Mouse (Mus musculus) hindbrain, postnatal 0 days (tissue): ENCODE measurements around the gene Rora. TPM values are rescaled to one million over a fixed set of nuclear protein-coding genes. Genes with fewer than 3 reads are reported as not detected.

Experiments used
- ATAC-seq: fragments of 200-750 bp; cut with Nextera tagmentation; 2 replicates; pipeline ENCODE4 v1.8.0; 2017; ENCODE audit warnings: mild to moderate bottlenecking, moderate TSS enrichment, moderate library complexity
- DNase-seq: peaks from one replicate; pipeline ENCODE4 v3.0.0-alpha.2; 2015; ENCODE audit warnings: low spot score
- H3K27ac ChIP-seq: fragments of 300-500 bp; sonication (generic); 2 replicates; pipeline ENCODE4 v1.5.1; 2014; ENCODE audit warnings: mild to moderate bottlenecking
- H3K27me3 ChIP-seq: fragments of 300-500 bp; sonication (generic); 2 replicates; pipeline ENCODE4 v1.6.1; 2014; ENCODE audit warnings: low read length, mixed read lengths; ENCODE audit not compliant: insufficient read depth
- H3K36me3 ChIP-seq: fragments of 300-500 bp; sonication (generic); 2 replicates; pipeline ENCODE4 v1.6.1; 2014; ENCODE audit warnings: low read length, mixed read lengths; ENCODE audit not compliant: insufficient read depth
- H3K4me1 ChIP-seq: fragments of 300-500 bp; sonication (generic); 2 replicates; pipeline ENCODE4 v1.6.1; 2014; ENCODE audit warnings: antibody characterized with exemption, low read length, mixed read lengths; ENCODE audit not compliant: insufficient read depth
- H3K4me2 ChIP-seq: fragments of 300-500 bp; sonication (generic); 2 replicates; pipeline ENCODE4 v1.6.1; 2014; ENCODE audit warnings: low read depth, mild to moderate bottlenecking, low read length, moderate library complexity, mixed read lengths
- H3K4me3 ChIP-seq: fragments of 300-500 bp; sonication (generic); 2 replicates; pipeline ENCODE4 v1.5.1; 2014; ENCODE audit warnings: low read length
- H3K9ac ChIP-seq: fragments of 300-500 bp; sonication (generic); replicated peaks from 2 replicates; pipeline ENCODE4 v1.6.1; 2014; ENCODE audit warnings: mild to moderate bottlenecking, low read length, moderate library complexity, mixed read lengths
- H3K9me3 ChIP-seq: fragments of 300-500 bp; sonication (generic); 2 replicates; pipeline ENCODE4 v1.6.1; 2016; ENCODE audit warnings: low read length, mixed read lengths
- CTCF ChIP-seq: IDR thresholded peaks from 2 replicates; pipeline ENCODE4 v1.5.1; 2016; ENCODE audit warnings: antibody characterized with exemption, control low read depth, low read depth
- WGBS: fragments of 180-500 bp; shearing (Covaris S2); extraction: QIAGEN DNeasy Blood & Tissue Kit; methylation state at CpG from one replicate; pipeline ENCODE4 v1.1.7; 2014; 5-methylcytosine and 5-hydroxymethylcytosine counted together
- polyA plus RNA-seq: library from polyadenylated mRNA; unstranded; fragments of >200 nt; fragmentation: Nextera tagmentation; extraction: Ambion mirVana; gene quantifications from 2 replicates; pipeline ENCODE4 v1.2.1, GENCODE M21; 2015
- total RNA-seq: library from RNA; depleted of rRNA; stranded (reverse); fragments of >200 nt; gene quantifications from 2 replicates; pipeline ENCODE4 v1.2.3, GENCODE M21; 2014

Gene Rora
- total and polyA plus RNA-seq, 2 experiments from 2014 or later: 27.5 to 59.4 TPM

DNA sequence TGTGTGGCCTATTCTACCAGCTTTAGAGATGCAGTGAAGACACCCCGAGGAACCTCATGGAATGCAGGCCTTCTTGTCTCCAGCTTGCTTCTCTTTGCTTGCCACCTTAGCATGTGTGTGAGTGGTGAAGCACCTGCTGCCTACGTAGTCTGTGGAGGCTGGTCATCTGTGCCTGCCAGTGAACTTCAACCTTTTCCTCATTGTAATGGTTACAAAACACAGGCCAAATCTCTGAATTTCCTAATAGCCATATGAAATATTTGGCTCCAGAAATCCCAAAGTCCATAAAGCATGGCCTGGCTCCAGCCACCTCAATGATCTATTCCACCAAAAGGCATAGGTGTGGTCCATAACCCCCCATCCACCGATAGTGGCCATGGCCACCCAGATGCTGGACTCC lies 631.4 kb downstream of the Rora start:
- DNase-seq (no peak), ATAC-seq (no peak)
- H3K4me2 ChIP-seq: no peak overlapping the region
- 82% methylated on average over 3 of the region's 3 CpGs for WGBS
- H3K9me3 ChIP-seq: no peaks in the 10 kb centered on the region
- H3K36me3 ChIP-seq: no peaks in the 10 kb centered on the region
- no peaks in the 10 kb centered on the region for H3K27me3 ChIP-seq
- TF ChIP-seq CTCF: no peak
- H3K27ac ChIP-seq: no peak overlapping the region
- no peak overlapping the region for H3K9ac ChIP-seq
- H3K4me1 ChIP-seq: peaks cover 4% of the 10 kb centered on the region; the same call in 1 of the 2 replicates
- H3K4me3 ChIP-seq: no peak overlapping the region

DNA sequence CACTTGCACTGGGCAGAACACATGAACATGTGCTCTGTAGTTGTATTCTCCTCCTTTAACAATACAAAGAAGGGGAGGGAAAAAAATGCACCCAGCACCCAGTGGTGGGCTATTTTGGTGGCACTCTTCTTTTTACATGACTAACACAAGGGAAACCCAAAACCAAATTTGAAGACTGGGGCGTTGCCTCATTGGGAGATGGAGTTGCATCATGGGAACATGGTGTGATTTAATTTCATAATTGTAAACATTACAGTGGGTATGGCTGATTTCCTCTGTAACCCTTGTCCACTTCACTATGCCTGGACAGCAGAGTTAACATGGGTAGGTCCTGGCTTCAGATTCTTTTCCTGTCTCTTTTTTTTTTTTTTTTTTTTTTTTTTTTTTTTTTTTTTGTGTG lies 634.5 kb downstream of the Rora start:
- no peaks in the 10 kb centered on the region for H3K9me3 ChIP-seq
- WGBS: 86% methylated on average over 1 of the region's 1 CpGs
- ATAC-seq: no peak
- H3K4me3 ChIP-seq: no peak overlapping the region
- DNase-seq: no peak
- H3K4me2 ChIP-seq: no peak overlapping the region
- no peak for TF ChIP-seq CTCF
- no peak overlapping the region for H3K27ac ChIP-seq
- H3K9ac ChIP-seq: no peak overlapping the region
- H3K27me3 ChIP-seq: no peaks in the 10 kb centered on the region
- H3K36me3 ChIP-seq: no peaks in the 10 kb centered on the region
- H3K4me1 ChIP-seq: peaks cover 10% of the 10 kb centered on the region

DNA sequence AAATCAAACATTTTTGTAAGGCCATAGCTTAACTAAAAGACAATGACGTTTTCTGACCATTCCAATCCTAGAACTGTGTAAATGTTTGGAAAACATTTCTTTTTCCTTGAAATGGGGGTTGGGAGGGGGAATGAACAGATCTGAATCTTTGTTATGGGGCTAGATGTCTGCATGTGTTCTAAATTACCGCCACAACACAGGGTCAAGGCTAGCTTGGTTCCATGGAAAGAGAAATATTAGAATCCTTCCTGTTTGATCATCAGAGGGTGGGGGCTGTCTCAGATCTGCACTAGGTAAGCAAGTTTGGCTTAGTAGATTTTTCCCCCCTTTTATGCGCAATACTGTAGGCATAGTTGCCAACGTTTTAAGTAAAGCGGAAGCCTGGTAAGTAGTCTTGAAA lies 635.0 kb downstream of the Rora start:
- no peak for DNase-seq
- no peaks in the 10 kb centered on the region for H3K9me3 ChIP-seq
- no peak for ATAC-seq
- H3K27me3 ChIP-seq: no peaks in the 10 kb centered on the region
- 57% methylated on average over 5 of the region's 5 CpGs for WGBS
- H3K4me3 ChIP-seq: no peak overlapping the region
- peaks cover 10% of the 10 kb centered on the region for H3K4me1 ChIP-seq
- H3K9ac ChIP-seq: no peak overlapping the region
- H3K27ac ChIP-seq: no peak overlapping the region
- H3K4me2 ChIP-seq: no peak overlapping the region
- TF ChIP-seq CTCF: no peak
- no peaks in the 10 kb centered on the region for H3K36me3 ChIP-seq

- Histone ChIP-seq H3K27ac (peak overlapping the region; percentile 64; the same call in 1 of the 2 replicates), H3K4me2 (peak overlapping the region; percentile 96), H3K36me3 (no peaks in the 10 kb centered on the region), H3K27me3 (no peaks in the 10 kb centered on the region), H3K4me1 (peaks cover 10% of the 10 kb centered on the region), H3K9ac (peak overlapping the region; percentile 65), H3K4me3 (peak overlapping the region; percentile 81), H3K9me3 (no peaks in the 10 kb centered on the region)
- ATAC-seq: peak; percentile 96
- WGBS: 2% methylated on average over 46 of the region's 59 CpGs
- TF ChIP-seq CTCF: no peak
- DNase-seq: peak; percentile 90
Observed at GRCm38 (mm10) chr9:69289056-69290017, 635.8 kb downstream of the Rora start.

DNA sequence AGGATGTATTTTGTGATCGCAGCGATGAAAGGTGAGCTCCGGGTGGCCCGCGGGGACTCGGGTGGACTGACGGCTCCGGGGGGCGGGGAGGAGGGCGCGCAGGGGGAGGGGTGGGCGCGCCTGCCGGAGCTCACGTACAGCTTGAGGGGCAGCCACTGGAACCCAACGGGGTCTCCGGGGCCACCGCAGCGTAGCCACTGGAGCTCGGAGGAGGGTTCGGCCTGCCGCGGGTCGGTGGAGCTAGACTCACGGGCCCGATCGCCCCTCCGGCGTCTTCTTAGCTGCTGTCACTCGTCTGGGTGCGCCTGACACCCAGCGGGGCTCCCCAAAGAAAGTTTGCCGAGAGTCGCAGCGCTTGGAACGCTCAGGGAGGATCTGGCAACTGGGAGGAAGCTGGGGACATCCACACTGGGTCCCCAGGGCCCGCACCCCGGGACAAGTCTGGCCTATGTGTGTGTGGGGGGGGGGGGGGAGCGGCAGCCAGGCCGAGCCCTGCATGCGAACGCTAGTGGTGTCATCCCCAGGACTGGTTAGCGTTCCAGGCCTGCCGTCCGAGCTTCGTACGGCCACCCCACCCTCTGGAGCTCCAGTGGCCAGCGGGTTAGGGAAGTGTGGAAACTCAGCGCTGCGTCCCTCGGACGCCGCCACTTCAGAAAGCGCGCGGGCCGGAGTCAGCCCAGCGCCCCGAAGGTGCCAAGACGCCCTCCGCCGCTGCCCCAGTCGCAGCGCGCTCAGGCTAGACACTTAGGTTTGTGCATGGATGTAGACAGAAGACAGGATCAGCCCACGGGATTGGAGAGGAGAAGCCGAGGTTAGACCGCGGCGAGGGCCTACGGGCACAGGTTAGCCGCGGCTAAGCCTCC lies 636.7 kb downstream of the Rora start:
- under 1% methylated on average over 66 of the region's 73 CpGs for WGBS
- Histone ChIP-seq H3K4me3 (peak overlapping the region; percentile 81), H3K4me1 (peaks cover 10% of the 10 kb centered on the region), H3K36me3 (no peaks in the 10 kb centered on the region), H3K9me3 (no peaks in the 10 kb centered on the region), H3K27ac (peak overlapping the region; percentile 64; the same call in 1 of the 2 replicates), H3K4me2 (peak overlapping the region; percentile 96), H3K27me3 (no peaks in the 10 kb centered on the region), H3K9ac (peak overlapping the region; percentile 65)
- ATAC-seq: peak; percentile 73
- TF ChIP-seq CTCF: no peak
- DNase-seq: peak; percentile 47

- TF ChIP-seq CTCF: no peak
- H3K9ac ChIP-seq: peak overlapping the region; percentile 65
- DNase-seq: peak; percentile 48
- no peaks in the 10 kb centered on the region for H3K27me3 ChIP-seq
- peak overlapping the region; percentile 64; the same call in 1 of the 2 replicates for H3K27ac ChIP-seq
- no peak for ATAC-seq
- peak overlapping the region; percentile 96 for H3K4me2 ChIP-seq
- no peaks in the 10 kb centered on the region for H3K36me3 ChIP-seq
- H3K9me3 ChIP-seq: no peaks in the 10 kb centered on the region
- peak overlapping the region; percentile 81 for H3K4me3 ChIP-seq
- 1% methylated on average over 29 of the region's 29 CpGs for WGBS
- H3K4me1 ChIP-seq: peaks cover 10% of the 10 kb centered on the region
Observed at GRCm38 (mm10) chr9:69290881-69291450, 637.4 kb downstream of the Rora start.
